ENCODE assay signal across 22 mouse cellular contexts in genomic region chr5:86851658-86852057, GRCm38 (mm10). TPM values are rescaled to one million over a fixed set of nuclear protein-coding genes. Genes with fewer than 3 reads are reported as not detected.
DNase-seq lines count a peak whose midpoint lies in the region; ATAC-seq and TF ChIP-seq lines count a peak whose summit lies in the region.
"Had no signal": no experiment of that assay in that cellular context is flagged by ENCODE, and none has a peak within 500 bp of the region (broad histone marks: within the 10 kb centered on the region; RNA-seq: fewer than 3 reads in every experiment).

No protein-coding gene starts in this region.

- no peak overlapping the region for H3K4me3 ChIP-seq in lung, embryonic 14.5 days (ENCODE audit: low read depth, low read length)
- no peak overlapping the region for H3K4me3 ChIP-seq in embryonic facial prominence, embryonic 12.5 days
- H3K4me3 ChIP-seq: embryonic facial prominence, embryonic 15.5 days; erythroblast, embryonic 14.5 days; forebrain, embryonic 10.5 days; gastrocnemius, adult 2 months; heart, embryonic 12.5 days; hindbrain, embryonic 15.5 days had no signal

- DNase-seq in lung, embryonic 14.5 days = peak; percentile 26
- DNase-seq in lung, adult 18-20 months = no peak
- DNase-seq in WW6 (ENCODE audit: low read depth, low spot score) = peak; percentile 50
- DNase-seq in urinary bladder, postnatal 36 days (ENCODE audit: low spot score in 2 of 2) = no peak
- DNase-seq in right cerebral cortex, postnatal 36 days (ENCODE audit: low spot score in 2 of 2) = no peak
- DNase-seq: adrenal gland, adult 8-10 months; adrenal gland, postnatal 36 days; cerebellum, adult 11 months; cerebellum, adult 8-10 months; cerebellum, postnatal 14 days; gastrocnemius, adult 2 months; gastrocnemius, postnatal 25 days had no signal

- 38% methylated on average over 5 of the region's 5 CpGs for WGBS in lung, embryonic 14.5 days
- WGBS in embryonic facial prominence, embryonic 12.5 days = 34% methylated on average over 5 of the region's 5 CpGs

- H3K9ac ChIP-seq in lung, embryonic 14.5 days = no peak overlapping the region
- no peak overlapping the region for H3K9ac ChIP-seq in embryonic facial prominence, embryonic 12.5 days
- H3K9ac ChIP-seq: embryonic facial prominence, embryonic 15.5 days; heart, embryonic 12.5 days; hindbrain, embryonic 15.5 days had no signal

- no peaks in the 10 kb centered on the region for H3K9me3 ChIP-seq in lung, embryonic 14.5 days (ENCODE audit: low read depth, low read length)
- H3K9me3 ChIP-seq in embryonic facial prominence, embryonic 12.5 days = no peaks in the 10 kb centered on the region
- H3K9me3 ChIP-seq: embryonic facial prominence, embryonic 15.5 days; forebrain, embryonic 10.5 days; heart, embryonic 12.5 days; hindbrain, embryonic 15.5 days had no signal

- no peaks in the 10 kb centered on the region for H3K36me3 ChIP-seq in lung, embryonic 14.5 days (ENCODE audit: insufficient read depth)
- H3K36me3 ChIP-seq in embryonic facial prominence, embryonic 12.5 days = no peaks in the 10 kb centered on the region
- H3K36me3 ChIP-seq: embryonic facial prominence, embryonic 15.5 days; forebrain, embryonic 10.5 days; heart, embryonic 12.5 days; hindbrain, embryonic 15.5 days had no signal

- H3K27ac ChIP-seq in lung, embryonic 14.5 days (ENCODE audit: low read depth) = no peak overlapping the region
- H3K27ac ChIP-seq in embryonic facial prominence, embryonic 12.5 days = no peak overlapping the region
- H3K27ac ChIP-seq: embryonic facial prominence, embryonic 15.5 days; forebrain, embryonic 10.5 days; gastrocnemius, adult 2 months; hindbrain, embryonic 15.5 days had no signal

- H3K4me1 ChIP-seq in lung, embryonic 14.5 days (ENCODE audit: insufficient read depth) = no peaks in the 10 kb centered on the region
- no peaks in the 10 kb centered on the region for H3K4me1 ChIP-seq in embryonic facial prominence, embryonic 12.5 days
- H3K4me1 ChIP-seq: embryonic facial prominence, embryonic 15.5 days; hindbrain, embryonic 15.5 days had no signal

- no peak overlapping the region for H3K4me2 ChIP-seq in lung, embryonic 14.5 days
- H3K4me2 ChIP-seq in embryonic facial prominence, embryonic 12.5 days (replicated peaks) = no peak overlapping the region
- H3K4me2 ChIP-seq: embryonic facial prominence, embryonic 15.5 days; heart, embryonic 12.5 days; hindbrain, embryonic 15.5 days had no signal

- ATAC-seq in lung, embryonic 14.5 days (ENCODE audit: insufficient read depth) = peak; percentile 62; the same call in 1 of the 2 replicates
- 0 out of 2 replicates have a peak, but pooled peaks have one; percentile 52 for ATAC-seq in embryonic facial prominence, embryonic 12.5 days (ENCODE audit: insufficient number of reproducible peaks, insufficient read depth, low FRiP score, low TSS enrichment)
- ATAC-seq: forebrain, embryonic 14.5 days; intestine, embryonic 16.5 days had no signal

- H3K27me3 ChIP-seq in lung, embryonic 14.5 days (ENCODE audit: insufficient read depth, low read length) = no peaks in the 10 kb centered on the region
- no peaks in the 10 kb centered on the region for H3K27me3 ChIP-seq in embryonic facial prominence, embryonic 12.5 days
- H3K27me3 ChIP-seq: CH12.LX; embryonic facial prominence, embryonic 15.5 days; heart, embryonic 12.5 days; hindbrain, embryonic 15.5 days had no signal

- TF ChIP-seq CTCF in lung, embryonic 14.5 days (IDR thresholded peaks at IDR 0.05; ENCODE audit: low read depth) = no peak

RNA-seq across cellular contexts. Expression of gene Ythdc1, which starts 47.6 kb away (rescaled TPM):
- 45.1 and 46.1 TPM in 2 replicates for polyA plus RNA-seq in lung, embryonic 14.5 days (2014; fragmentation: Nextera tagmentation; extraction: Ambion mirVana)
- polyA plus RNA-seq in embryonic facial prominence, embryonic 12.5 days (2016; fragmentation: Nextera tagmentation; extraction: Ambion mirVana) = 48.8 and 53.4 TPM in 2 replicates

RNA-seq across cellular contexts. Expression of gene Ugt2b34, which starts 55.1 kb away (rescaled TPM):
- polyA plus RNA-seq in lung, embryonic 14.5 days (2014; fragmentation: Nextera tagmentation; extraction: Ambion mirVana) = not detected in 2 replicates
- polyA plus RNA-seq in embryonic facial prominence, embryonic 12.5 days (2016; fragmentation: Nextera tagmentation; extraction: Ambion mirVana) = 0.06 TPM in 1 of 2 replicates, not detected in the other
- polyA plus RNA-seq: erythroblast, embryonic 14.5 days; forebrain, embryonic 10.5 days; forebrain, embryonic 14.5 days; hindbrain, embryonic 11.5 days; hindbrain, embryonic 15.5 days had no signal

Comparison
In these comparisons a context has a peak if more than half of its experiments do, and no peak if none do; other contexts are left out.
1. DNase-seq: peak in lung, embryonic 14.5 days (single experiment) and WW6 (single experiment); none in lung, adult 18-20 months (0 of 2), urinary bladder, postnatal 36 days (0 of 2) and right cerebral cortex, postnatal 36 days (0 of 2).